Mouse (Mus musculus) adrenal gland, postnatal 4 days (tissue): ENCODE data around the gene Fam117a. TPM values are rescaled to one million over a fixed set of nuclear protein-coding genes. Genes with fewer than 3 reads are reported as not detected.

Experiments used
- DNase-seq, 2 experiments: peaks; one replicate each; pipeline ENCODE4 v3.0.0; 2021 to 2022; ENCODE audit warnings: low spot score in 2 of 2, mixed read lengths in 2 of 2
- long read RNA-seq, 2 experiments: library from polyadenylated mRNA; stranded (forward); transcript quantifications; one replicate each; pipeline ENCODE4 v2.0.0; 2021
- total RNA-seq, 2 experiments: library from RNA; stranded (reverse); gene quantifications; 2 replicates each; pipeline ENCODE4 v1.2.3; 2021

Fam117a gene
- 10 to 100 TPM; 21.9 to 27.8 TPM for total RNA-seq
- long read RNA-seq, experiment 1, transcript Fam117a-201 (8 exons, 2,317 nt): major isoform, 7 of 9 reads
- long read RNA-seq, experiment 1, partial matches to known transcripts: 1 of 9 reads
- long read RNA-seq, experiment 1, other reads (novel, unspliced or antisense): 1 of 9 reads
- long read RNA-seq, experiment 2, transcript Fam117a-201 (8 exons, 2,317 nt): major isoform, 8 of 15 reads
- long read RNA-seq, experiment 2, partial matches to known transcripts: 6 of 15 reads
- long read RNA-seq, experiment 2, other reads (novel, unspliced or antisense): 1 of 15 reads

DNA sequence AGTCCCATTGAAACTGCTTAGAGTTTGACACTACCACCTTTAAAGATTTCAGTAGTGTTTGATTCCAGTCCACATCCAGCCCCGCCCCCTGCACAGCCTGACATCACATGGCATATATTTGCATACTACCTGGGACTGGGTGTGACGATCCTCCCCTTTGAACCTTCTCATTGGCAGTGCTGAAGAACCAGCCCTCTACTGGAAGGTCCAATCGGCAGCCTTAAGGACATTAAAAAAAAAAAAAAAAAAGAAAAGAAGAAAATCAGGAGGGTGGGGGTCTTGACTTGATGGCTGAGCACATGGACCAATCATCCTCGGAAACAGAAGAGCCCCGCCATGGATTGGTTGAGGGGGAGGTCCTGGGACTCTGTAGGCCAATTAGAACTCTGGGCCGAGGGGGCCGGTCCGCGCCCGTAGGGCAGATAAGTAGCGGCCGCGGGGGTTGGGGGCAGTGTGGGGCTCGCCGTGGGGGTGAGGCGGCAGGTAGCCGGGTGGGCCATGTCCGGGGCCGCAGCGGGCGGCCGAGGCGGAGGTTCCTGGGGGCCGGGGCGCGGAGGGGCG is at the start of gene Fam117a:
Fam117a (plus strand) TSS at position 451 of the 561 bp plus-strand sequence.
- peak; percentile 50 to 72 for DNase-seq

- no peak for DNase-seq
Measured at GRCm38 (mm10) chr11:95291998-95292397, 44.8 kb upstream of the Fam117a start.

DNA sequence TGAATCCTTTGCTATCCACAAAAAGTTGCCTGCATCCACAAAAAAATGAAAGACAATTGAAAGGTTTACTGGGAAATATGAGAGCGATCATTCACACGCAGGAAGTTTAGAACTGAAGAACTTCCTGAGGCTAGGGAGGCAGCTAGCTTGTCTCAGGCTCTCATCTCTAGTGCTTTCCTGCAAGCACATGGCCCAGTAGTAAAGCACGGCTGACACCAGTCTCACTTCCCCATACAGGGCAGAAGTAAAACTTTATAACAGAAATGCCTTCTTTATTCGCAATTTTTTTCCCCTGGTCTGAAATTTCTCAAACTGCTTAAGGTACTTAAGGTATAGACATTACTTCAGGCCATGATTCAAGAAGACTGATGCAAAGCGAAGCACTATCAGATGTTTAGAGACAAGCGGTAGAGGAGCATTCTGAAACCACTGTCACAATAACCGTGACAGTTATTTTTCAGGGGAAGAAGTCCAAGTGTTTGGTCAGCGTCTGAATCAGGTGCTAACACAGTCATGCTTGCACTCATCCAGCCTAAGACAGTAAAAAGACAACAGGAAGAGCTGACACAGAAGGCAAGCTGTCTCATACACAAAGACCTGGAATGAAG is 43.7 kb upstream of the Fam117a start:
- DNase-seq: no peak

DNA sequence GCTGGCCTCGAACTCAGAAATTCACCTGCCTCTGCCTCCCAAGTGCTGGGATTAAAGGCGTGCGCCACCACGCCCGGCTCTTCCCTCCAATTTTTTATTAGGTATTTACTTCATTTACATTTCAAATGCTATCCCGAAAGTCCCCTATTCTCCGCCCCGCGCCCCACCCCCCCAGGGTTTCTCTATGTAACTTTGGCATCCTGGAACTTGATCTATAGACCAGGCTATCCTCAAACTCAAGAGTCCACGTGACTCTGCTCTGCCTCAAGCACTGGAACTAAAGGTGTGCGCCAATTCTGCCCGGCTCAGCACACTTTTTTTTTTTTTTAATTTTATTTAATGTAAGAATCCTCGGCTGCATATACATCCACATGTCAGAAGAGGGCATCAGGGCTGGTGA is 41.1 kb upstream of the Fam117a start:
- no peak for DNase-seq

GRCm38 (mm10) chr11:95298146-95298545 is 38.7 kb upstream of the Fam117a start:
- no peak for DNase-seq

DNA sequence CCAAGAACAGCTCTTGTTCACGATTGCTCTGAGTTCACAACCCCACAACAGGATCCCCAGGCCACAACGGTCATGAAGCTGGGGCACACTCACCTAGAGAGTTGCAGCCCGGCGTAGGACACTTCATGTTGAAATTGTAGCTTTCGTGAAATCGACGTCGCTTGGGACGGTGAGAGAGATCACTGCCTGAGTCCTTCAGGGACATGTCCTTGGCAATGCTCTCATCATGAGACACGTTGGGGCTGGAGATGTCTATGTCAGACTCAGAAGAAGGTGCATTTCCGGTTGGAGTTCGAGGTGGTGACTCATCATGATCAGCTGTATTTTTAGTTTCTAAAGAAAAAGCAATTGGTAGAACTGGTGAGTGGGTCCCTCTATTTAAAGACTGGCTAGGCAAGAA is 36.9 kb upstream of the Fam117a start:
- DNase-seq: no peak

DNA sequence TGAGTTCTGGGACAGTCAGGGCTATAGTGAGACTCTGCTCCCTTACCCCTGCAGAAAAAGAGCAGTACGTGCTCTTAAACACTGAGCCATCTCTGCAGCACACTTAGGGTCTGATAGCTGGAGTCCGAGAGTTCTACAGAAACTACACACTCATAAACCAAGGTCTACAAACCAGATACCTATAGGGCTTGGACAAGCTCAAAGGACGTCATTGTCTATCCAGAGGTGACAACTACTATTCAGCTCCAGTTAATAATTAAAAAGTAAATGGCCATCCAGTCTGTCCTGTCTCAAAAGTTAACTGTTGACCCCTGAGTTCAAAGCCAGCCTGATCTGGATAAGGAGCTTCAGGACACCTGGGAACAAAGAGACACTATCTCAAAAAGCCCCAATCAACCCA is 35.0 kb upstream of the Fam117a start:
- DNase-seq: no peak

DNA sequence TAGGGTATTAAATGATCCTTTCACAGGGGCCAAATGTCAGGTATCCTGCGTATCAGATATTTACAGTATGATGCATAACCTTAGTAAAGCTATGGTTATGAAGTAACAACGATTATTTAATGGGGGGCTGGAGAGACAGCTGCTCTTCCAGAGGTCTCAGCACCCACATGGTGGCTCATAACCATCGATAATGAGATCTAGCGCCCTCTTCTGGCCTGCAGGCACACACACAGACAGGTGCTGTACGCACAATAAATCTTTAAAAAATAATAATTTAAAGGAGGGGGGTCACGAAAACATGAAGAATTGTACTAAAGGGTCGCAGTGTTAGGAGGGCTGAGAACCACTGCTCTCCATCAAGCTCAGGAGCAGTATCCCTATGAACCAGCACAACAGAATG is 31.2 kb upstream of the Fam117a start:
- no peak for DNase-seq

- DNase-seq: no peak
Measured at GRCm38 (mm10) chr11:95307526-95307925, 29.3 kb upstream of the Fam117a start.

DNA sequence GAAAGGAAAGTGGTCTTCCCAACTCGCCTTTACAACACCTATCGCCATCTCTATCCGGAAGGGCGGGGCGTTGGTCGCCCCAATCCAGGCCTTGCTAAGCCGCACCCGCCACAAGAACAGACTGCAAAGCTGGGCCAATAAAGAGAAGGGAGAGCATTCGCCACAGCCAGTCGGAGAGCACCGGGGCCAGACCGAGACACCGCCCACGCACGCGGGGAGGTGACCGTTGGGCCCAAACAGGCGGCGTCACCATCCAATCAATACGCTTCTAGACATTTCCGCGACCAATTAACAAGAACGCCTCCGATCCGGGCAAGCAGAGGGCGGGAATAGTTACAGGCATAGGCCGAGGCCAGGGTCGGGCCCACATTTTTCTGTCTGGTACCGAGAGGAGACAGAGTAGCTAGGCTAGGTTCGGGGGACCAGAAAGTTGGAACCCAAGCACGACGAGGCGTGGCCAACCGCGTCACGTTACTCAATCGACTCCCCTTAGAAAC is 27.3 kb upstream of the Fam117a start:
- peak; percentile 84 to 94 for DNase-seq

- DNase-seq: peak; percentile 68 to 94
Measured at GRCm38 (mm10) chr11:95310007-95310647, 26.7 kb upstream of the Fam117a start, which contains the start of gene Kat7. Kat7 (minus strand) TSS chr11:95310246.

DNA sequence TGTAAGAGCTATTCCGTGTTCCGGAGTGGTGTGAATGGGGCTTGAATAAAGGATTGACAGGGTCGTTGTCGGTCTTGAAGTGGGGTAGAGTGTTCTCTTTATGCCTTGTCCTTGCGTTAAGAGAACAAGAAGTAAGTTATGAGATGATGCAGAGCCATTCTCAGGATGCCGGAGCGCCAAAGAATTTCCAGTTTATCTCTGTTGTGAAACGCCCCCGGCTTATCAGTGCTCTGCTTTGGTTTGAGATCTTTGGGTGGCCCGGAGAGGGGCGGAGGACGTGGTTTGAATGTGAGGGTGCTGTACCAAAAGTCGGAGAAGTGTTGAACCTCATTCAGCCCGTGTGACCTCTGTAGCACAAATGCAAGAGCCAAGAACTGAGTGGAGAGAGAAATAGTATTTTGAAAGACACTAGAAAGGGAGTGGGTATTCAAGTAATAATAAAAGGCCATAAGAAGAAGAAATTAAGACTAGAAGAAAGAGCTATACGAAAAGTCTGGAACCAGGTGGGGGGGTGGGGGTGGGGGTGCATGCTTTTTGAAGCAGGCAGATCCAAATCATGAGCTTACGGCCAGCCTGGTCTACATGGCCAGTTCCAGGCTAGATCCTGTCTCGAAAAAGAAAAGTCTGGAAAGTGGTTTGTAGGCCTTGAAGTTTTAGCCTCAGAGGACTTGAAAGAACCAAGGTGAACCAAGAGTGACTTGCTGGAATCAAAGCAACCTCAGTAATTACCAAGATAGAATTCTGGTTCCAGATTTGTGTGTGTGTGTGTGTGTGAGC is 26.0 kb upstream of the Fam117a start:
- DNase-seq: peak in 1 of 2 experiments; percentile 5

- DNase-seq: no peak
Measured at GRCm38 (mm10) chr11:95311425-95311807, 25.4 kb upstream of the Fam117a start.

GRCm38 (mm10) chr11:95315215-95315955 is 21.4 kb upstream of the Fam117a start:
- no peak for DNase-seq

DNA sequence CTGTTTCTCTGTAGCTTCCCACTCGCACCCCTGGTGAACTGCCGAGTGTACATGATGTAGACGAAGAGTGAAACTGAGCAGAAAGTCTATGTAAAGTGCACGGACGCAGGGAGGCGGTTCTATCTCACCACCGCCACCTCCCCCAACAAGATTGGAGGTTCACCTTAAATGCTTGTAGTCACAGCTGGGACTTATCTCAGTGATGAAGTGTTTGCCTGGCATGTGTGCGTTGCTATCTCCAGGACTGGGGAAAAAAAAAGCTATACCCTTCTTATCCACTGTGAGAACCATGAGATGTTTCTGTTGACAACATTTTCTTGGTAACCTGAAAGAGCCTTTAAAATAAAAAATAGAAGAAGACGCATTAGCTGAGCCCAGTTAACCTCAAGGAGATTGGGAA is 18.7 kb upstream of the Fam117a start:
- no peak for DNase-seq

DNA sequence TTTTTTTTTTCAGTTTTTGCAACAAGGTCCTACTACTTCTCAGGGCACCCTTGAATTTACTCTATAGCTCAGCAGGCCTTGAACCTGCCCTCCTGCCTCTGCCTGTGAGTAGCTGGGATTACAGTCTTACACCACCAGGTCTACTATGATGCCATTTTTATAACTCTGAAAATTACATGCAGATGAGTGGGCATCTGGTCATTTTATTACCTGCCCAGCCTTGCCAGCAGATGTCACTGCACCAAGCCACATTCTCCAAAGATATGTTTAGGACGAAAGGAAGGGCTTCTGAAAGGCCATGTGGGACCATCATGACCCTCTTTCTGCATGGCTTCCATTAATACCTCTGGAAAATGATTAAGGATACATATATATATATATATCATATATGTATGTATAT is 17.3 kb upstream of the Fam117a start:
- no peak for DNase-seq

GRCm38 (mm10) chr11:95320010-95320409 is 16.8 kb upstream of the Fam117a start:
- no peak for DNase-seq

DNA sequence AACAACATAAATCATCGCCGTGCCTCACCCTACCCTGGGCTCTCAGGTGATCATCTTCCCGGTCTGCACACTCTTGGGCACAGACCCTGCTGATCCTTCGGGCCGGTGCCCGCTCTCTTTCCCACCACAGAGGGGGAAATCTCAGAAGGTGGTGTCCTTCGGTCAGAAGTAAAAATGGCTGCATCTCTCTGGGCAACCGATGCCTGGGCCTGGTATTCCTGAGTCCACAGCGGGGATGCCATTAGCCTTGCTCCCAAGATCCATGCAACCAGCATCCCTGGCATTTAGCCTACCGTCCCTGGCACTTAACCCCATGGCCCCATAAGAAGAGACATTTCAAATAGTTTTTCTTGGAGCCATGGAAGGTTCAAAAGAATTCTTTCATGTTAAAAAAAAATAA is 12.6 kb upstream of the Fam117a start:
- no peak for DNase-seq

GRCm38 (mm10) chr11:95325832-95326231 is 11.0 kb upstream of the Fam117a start:
- no peak for DNase-seq

DNA sequence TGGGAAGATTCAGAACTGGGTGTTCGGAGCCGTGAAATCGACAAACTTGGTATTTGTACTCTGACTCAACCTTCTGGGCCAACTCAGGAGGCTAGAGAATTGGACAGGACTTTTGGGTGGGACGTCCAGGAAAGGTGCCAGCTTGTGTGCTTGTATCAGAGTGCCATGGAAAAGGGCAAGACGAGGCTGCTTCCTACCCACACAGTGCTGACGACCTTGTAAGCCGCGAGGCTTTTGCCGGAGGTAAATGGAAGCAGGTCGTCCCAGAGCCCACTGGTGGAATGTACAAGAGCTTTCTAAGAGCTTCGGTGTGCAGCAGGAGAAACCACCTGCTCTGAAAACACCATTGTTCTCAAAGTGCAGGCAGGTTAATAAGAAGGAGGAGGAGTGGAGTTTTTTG is 10.6 kb upstream of the Fam117a start:
- no peak for DNase-seq
